Mouse (Mus musculus): Measurements from ENCODE around the gene Atg5.
"Not testable (repeated sequence)": the region's sequence is repeated elsewhere in the genome, so short reads cannot be mapped to it uniquely, and the experiment has no call there.

Atg5 gene

DNA sequence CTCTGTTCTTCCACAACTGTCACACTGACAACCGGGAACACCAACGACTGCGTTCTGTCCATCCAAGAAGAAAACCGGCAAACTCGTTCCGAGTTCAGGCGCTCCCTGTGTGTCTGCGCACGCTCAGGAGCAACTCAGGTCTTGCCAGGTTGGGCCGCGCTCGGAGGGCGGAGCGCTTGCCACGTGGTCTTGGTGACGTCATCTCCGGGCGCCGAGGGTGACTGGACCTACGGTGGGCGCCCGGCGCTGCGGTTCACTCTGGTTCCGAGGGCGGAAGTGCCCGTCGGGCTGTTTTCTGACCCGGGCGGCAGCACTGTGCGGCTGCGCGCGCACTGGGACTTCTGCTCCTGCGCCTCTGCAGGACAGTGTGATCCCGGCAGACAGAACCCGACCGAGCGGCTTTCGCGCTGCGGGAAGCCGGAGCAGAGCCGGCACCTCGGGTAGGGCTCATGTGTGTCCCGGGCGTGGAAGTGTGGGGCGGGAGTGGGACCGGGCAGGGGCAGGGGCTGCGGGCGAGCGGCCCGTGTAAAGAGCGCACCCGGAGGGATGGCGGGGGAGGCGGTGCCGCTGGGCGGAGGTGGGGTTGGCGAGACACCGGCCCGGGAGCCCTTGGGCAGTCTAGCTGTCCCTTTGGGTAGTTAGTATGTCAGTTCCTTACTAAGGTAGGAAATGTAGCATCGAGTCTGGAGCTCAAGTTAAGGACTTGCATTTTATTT is at the start of gene Atg5:
Atg5 (plus strand) TSS at position 214 of the 716 bp plus-strand sequence.
- peak; percentile 99 for DNase-seq (ENCODE audit: inconsistent ontology term)

GRCm38 (mm10) chr10:44219073-44219472 is 49.1 kb upstream of the Atg5 start:
- peak; percentile 1 for DNase-seq (ENCODE audit: inconsistent ontology term)

- no peak for DNase-seq (ENCODE audit: inconsistent ontology term)
Measured at GRCm38 (mm10) chr10:44224345-44224744, 43.8 kb upstream of the Atg5 start.

GRCm38 (mm10) chr10:44233351-44233750 is 34.8 kb upstream of the Atg5 start:
- DNase-seq (ENCODE audit: inconsistent ontology term): not testable (repeated sequence)

GRCm38 (mm10) chr10:44235298-44235697 is 32.9 kb upstream of the Atg5 start:
- DNase-seq (ENCODE audit: inconsistent ontology term): peak; percentile 5

DNA sequence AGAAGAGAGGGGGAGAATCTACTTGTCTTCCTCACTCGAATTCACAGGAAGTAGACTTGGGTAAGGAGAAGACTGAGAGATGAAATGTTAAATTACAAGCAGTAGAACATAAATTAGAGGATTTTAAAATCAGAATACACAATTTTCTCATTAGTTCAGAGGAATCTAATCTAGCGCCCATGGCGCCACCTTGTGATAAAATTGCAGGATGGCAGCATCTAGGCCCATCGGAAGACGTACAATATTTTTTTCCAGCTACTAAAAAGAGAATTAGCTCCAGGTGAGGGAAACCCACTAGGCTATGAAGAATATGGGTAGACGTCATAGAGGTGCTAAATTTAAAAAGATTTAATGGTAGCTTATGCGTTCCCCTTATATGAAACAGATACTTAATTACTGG is 11.5 kb upstream of the Atg5 start:
- no peak for DNase-seq (ENCODE audit: inconsistent ontology term)

DNA sequence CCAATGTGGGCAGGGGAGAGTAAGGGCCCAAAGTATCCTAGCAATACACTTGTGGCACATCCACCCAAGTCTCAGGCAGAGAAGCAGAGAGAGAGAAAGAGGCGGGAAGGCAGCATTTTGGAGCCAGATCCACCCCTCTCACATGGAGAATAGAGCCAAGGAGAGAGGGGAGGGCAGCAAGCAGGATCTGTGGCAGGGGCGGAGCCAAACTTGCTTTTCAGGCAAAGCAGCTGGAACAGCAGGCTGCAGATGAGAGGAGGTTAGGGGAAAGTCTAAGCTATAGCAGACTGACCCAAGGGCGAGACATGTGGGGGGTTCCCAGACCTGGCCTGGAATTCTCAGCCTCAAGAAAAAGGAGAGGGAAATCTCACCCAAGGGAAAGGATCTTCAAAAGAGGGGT is 2.3 kb upstream of the Atg5 start:
- no peak for DNase-seq (ENCODE audit: inconsistent ontology term)

GRCm38 (mm10) chr10:44266561-44266960 is 1.6 kb upstream of the Atg5 start:
- no peak for DNase-seq (ENCODE audit: inconsistent ontology term)

GRCm38 (mm10) chr10:44267426-44268142 is 574 bp upstream of the Atg5 start:
- DNase-seq (ENCODE audit: inconsistent ontology term): no peak

DNA sequence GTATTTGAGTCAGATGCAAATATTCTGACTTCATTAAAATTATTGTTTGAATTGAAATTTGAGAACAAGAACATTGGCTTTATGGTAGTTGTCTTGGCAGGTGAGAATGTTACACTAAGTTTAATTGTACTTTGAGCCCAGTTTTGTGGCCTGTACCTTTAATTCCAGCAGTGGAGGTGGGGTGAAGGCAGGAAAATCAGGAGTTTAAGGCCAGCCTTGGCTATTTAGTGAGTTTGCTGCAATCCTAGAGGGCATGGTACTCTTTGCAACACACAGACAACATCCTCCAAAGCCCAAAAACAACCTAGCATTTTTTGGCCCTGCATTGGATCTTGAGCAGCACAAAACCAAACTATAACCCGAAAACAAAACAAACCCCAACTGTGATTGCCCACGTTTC is 1.1 kb downstream of the Atg5 start:
- no peak for DNase-seq (ENCODE audit: inconsistent ontology term)

DNA sequence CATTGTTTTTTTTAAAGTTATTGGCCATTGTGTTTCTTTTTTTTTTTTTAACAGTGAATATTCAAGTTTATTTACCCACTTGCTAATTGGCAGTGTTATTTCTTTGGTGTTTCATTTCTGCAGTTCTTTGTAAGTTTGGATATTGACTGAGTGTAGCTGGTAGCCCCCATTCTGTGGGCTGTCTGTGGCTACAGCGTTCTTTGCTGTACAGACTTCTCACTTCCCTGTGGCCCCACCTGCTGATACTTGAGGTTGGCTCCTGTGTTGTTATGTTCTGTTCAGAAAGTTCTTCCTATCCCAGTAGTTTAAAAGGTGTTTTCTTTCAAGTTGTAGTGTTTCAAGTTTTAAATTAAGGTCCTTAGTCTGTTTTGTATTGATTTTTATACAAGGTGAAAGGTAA is 14.2 kb downstream of the Atg5 start:
- no peak for DNase-seq (ENCODE audit: inconsistent ontology term)

DNA sequence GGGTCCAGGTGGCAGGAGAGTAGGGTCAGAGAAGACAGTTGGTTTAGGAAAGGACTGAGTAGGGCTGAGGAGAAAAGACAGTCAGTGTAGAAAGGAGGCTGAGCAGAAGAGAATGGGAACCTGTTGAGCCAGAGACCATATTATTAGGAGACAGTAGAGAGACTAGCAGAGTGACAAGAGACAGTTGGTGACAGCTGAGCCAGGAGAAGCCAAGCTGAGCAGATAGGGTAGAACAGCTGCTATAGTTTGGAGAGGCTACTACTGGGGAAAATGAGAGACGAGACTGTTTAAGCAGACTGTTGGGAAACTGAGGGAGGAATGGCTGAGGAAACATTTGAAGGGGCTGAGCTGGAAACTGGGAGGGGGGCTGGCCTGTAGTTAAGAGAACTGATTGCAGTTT is 16.9 kb downstream of the Atg5 start:
- DNase-seq (ENCODE audit: inconsistent ontology term): no peak

GRCm38 (mm10) chr10:44285935-44286334 is 17.8 kb downstream of the Atg5 start:
- DNase-seq (ENCODE audit: inconsistent ontology term): no peak

- DNase-seq (ENCODE audit: inconsistent ontology term): no peak
Measured at GRCm38 (mm10) chr10:44290876-44291275, 22.7 kb downstream of the Atg5 start.

- peak; percentile 8 for DNase-seq (ENCODE audit: inconsistent ontology term)
Measured at GRCm38 (mm10) chr10:44292205-44292604, 24.0 kb downstream of the Atg5 start.

DNA sequence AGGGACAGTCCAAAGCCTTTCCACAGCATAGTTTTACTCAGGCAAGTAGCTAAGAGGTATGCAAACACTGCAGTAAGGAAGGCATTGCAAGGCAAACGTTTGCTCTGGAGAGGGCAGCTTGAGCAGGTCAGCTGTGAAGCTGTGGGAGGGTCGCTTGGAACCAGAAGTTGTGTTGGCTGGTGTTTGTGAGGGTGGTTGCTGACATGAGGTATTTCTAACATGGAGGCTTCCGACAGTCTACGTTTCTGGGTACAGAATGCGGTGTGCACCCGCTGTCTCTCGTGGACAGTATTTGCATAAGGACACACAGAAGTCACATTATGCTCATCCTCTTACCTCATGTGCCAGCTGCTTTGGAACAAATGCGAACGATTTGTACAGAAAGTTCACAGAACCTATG is 31.0 kb downstream of the Atg5 start:
- no peak for DNase-seq (ENCODE audit: inconsistent ontology term)

GRCm38 (mm10) chr10:44300078-44300477 is 31.9 kb downstream of the Atg5 start:
- no peak for DNase-seq (ENCODE audit: inconsistent ontology term)

DNA sequence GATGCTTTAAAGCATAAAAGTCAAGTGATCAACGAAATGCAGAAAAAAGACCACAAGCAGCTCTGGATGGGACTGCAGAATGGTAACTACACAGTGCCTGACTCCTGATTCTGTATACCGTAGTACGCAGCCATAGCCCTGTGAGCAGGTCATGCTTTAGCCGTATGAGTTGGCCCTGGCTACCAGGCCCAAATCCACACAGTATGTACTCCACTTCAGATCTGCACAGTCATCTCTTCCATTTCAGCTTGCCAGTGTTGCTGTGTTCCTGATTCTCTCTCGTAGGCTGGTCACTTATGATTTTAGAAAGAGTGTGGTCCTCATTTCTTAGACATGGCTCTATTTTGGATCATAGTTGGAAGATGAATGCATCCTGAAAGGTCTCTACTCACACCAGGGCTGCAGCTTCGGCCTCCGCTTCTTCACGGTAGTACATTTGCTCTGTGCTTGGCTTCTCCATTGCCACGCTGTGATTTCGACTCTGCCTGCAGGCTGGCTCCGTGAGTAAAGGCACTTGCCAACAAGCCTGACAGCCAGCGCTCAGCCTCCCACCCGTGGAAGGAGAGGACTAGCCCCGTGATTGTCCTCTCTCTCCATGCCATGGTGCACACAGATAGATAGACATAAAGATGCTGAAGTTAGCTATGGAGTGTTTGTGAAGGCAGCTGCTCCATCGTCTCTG is 35.6 kb downstream of the Atg5 start:
- DNase-seq (ENCODE audit: inconsistent ontology term): no peak

DNA sequence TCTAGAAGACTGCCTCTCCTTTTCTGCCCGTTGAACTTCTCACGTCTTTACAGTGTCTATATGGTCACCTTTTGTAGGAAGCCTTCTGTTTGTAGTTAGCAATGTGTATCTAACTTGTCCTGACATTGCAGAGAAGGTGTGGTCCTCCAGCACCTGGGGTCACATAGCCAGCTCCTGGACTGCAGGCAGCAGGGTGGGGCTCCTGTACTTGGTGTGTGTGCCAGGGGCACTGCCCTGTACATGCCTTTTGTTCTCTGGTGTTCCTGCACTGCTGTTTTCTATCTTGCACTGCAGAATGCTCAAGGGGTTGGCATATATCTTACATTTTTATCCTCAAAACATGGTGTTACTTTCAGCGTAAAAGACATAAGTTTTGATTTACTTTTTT is 36.2 kb downstream of the Atg5 start:
- no peak for DNase-seq (ENCODE audit: inconsistent ontology term)

DNA sequence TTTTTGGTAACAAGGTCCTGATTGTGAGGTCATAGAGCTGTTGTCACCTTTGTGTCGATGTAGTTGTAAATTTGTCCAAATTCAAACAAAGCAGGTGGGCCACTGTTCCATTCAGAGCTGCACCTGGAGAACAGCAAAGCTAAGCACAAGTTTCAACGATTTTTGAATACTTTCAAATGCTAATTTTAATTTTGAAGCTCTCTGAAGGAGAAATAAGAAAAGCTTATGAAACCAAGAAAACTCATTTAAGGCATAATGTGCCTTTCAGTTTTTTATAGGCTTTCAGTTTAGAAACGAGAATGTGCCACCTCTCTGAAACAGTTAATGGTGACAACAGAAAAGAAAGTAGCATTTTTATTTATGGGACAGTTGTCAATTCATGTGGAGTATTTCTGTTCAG is 36.7 kb downstream of the Atg5 start:
- no peak for DNase-seq (ENCODE audit: inconsistent ontology term)

- no peak for DNase-seq (ENCODE audit: inconsistent ontology term)
Measured at GRCm38 (mm10) chr10:44306308-44306707, 38.1 kb downstream of the Atg5 start.

- no peak for DNase-seq (ENCODE audit: inconsistent ontology term)
Measured at GRCm38 (mm10) chr10:44308280-44308679, 40.1 kb downstream of the Atg5 start.

DNA sequence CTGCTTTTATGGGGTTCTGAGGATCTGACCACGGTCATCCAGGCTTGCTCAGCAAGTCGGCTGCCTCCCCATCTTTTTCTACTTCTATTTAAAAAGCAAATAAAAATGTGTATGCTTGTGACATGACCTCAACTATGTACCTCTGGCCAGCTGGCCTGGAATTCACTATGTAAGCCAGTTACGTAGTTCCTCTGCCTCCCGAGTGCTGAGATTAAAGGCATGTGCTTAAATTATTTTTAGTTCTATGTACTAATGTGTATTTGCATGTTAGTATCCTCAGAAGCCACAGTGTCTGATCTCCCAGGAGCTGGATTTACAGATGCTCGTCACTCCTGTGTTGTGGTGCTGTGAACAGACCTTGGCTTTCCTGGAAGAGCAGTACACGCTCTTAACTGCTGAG is 41.1 kb downstream of the Atg5 start:
- DNase-seq (ENCODE audit: inconsistent ontology term): no peak
